Mouse (Mus musculus) sigmoid colon, adult 10 weeks (tissue): ENCODE measurements around the gene Olfr560. TPM values are rescaled to one million over a fixed set of nuclear protein-coding genes. Genes with fewer than 3 reads are reported as not detected.

Experiments
- polyA plus RNA-seq: library from polyadenylated mRNA; stranded (reverse); fragments of 350-450 nt; fragmentation: Illumina TruSeq; extraction: RNeasy Lipid Tissue Mini Kit (QIAGEN cat#74804); gene quantifications from one replicate; pipeline ENCODE4 v1.2.3, GENCODE M21; 2014; ENCODE audit warnings: low read depth, low replicate concordance

Olfr560 gene
- 2.3 TPM for polyA plus RNA-seq

GRCm38 (mm10) chr7:102759266-102759665, at the start of gene Olfr560, which contains the start of gene Olfr78:
Gene Olfr560 (minus strand): TSS chr7:102759366.
Gene Olfr78 (minus strand): TSS chr7:102759471.

GRCm38 (mm10) chr7:102803180-102803579, 44.0 kb upstream of the Olfr560 start, which contains the start of gene Olfr564:
Gene Olfr564 (plus strand): TSS chr7:102803480.

GRCm38 (mm10) chr7:102770921-102771320, 11.8 kb upstream of the Olfr560 start, which contains the start of gene Olfr561:
Gene Olfr561 (plus strand): TSS chr7:102771221.

GRCm38 (mm10) chr7:102727391-102727790, 31.8 kb downstream of the Olfr560 start, which contains the start of gene Olfr559:
Gene Olfr559 (minus strand): TSS chr7:102727491.

GRCm38 (mm10) chr7:102718970-102719369, 40.2 kb downstream of the Olfr560 start, which contains the start of gene Olfr33:
Gene Olfr33 (minus strand): TSS chr7:102719070.

GRCm38 (mm10) chr7:102701915-102702314, 57.3 kb downstream of the Olfr560 start, which contains the start of gene Olfr558:
Gene Olfr558 (plus strand): TSS chr7:102702215.

Other genes starting within 250 kb of the Olfr560 start
- not detected for gene Olfr547, start 224.6 kb downstream of the Olfr560 start, polyA plus RNA-seq
- not detected for gene Olfr548-ps1, start 218.5 kb downstream of the Olfr560 start, polyA plus RNA-seq
- not detected for gene Olfr549, start 209.5 kb downstream of the Olfr560 start, polyA plus RNA-seq
- 18.4 TPM for gene Trim21, start 193.9 kb downstream of the Olfr560 start, polyA plus RNA-seq
- not detected for gene Olfr550, start 187.9 kb downstream of the Olfr560 start, polyA plus RNA-seq
- gene Olfr551, start 167.5 kb downstream of the Olfr560 start, polyA plus RNA-seq: not detected
- gene Olfr552, start 161.6 kb downstream of the Olfr560 start, polyA plus RNA-seq: not detected
- gene Olfr553, start 141.1 kb downstream of the Olfr560 start, polyA plus RNA-seq: not detected
- gene Olfr554, start 120.9 kb downstream of the Olfr560 start, polyA plus RNA-seq: not detected
- not detected for gene Olfr555, start 100.5 kb downstream of the Olfr560 start, polyA plus RNA-seq
- not detected for gene Olfr556, start 94.5 kb downstream of the Olfr560 start, polyA plus RNA-seq
- gene Trim68, start 72.0 kb downstream of the Olfr560 start, polyA plus RNA-seq: 12.6 TPM
- not detected for gene Olfr557, start 63.5 kb downstream of the Olfr560 start, polyA plus RNA-seq
- 5.8 TPM for gene Olfr558, start 57.2 kb downstream of the Olfr560 start, polyA plus RNA-seq
- not detected for gene Olfr33, start 40.3 kb downstream of the Olfr560 start, polyA plus RNA-seq
- gene Olfr559, start 31.9 kb downstream of the Olfr560 start, polyA plus RNA-seq: not detected
- 25.4 TPM for gene Olfr78, start 105 bp upstream of the Olfr560 start, polyA plus RNA-seq
- gene Olfr561, start 11.9 kb upstream of the Olfr560 start, polyA plus RNA-seq: not detected
- not detected for gene Olfr564, start 44.1 kb upstream of the Olfr560 start, polyA plus RNA-seq
- not detected for gene Olfr566, start 99.4 kb upstream of the Olfr560 start, polyA plus RNA-seq
- gene Olfr568, start 117.8 kb upstream of the Olfr560 start, polyA plus RNA-seq: not detected
- gene Olfr569, start 131.5 kb upstream of the Olfr560 start, polyA plus RNA-seq: not detected
- not detected for gene Olfr570, start 135.2 kb upstream of the Olfr560 start, polyA plus RNA-seq
- gene Olfr571, start 158.2 kb upstream of the Olfr560 start, polyA plus RNA-seq: not detected
- gene Olfr572, start 165.0 kb upstream of the Olfr560 start, polyA plus RNA-seq: not detected
- gene Olfr573-ps1, start 183.2 kb upstream of the Olfr560 start, polyA plus RNA-seq: not detected
- not detected for gene Olfr574, start 189.1 kb upstream of the Olfr560 start, polyA plus RNA-seq
- gene Olfr575, start 199.4 kb upstream of the Olfr560 start, polyA plus RNA-seq: not detected
- gene Olfr576, start 203.3 kb upstream of the Olfr560 start, polyA plus RNA-seq: not detected
- not detected for gene Olfr577, start 216.6 kb upstream of the Olfr560 start, polyA plus RNA-seq
- gene Olfr578, start 230.0 kb upstream of the Olfr560 start, polyA plus RNA-seq: not detected